Mouse (Mus musculus) liver, postnatal 0 days (tissue): ENCODE data around the gene Trim40.
A peak's percentile ranks its signal among the peaks of the same experiment; 100 is the strongest.

ENCODE experiments used
- CTCF ChIP-seq: sonication (generic); IDR thresholded peaks from 2 replicates; pipeline ENCODE4 v1.5.1; 2016; ENCODE audit warnings: antibody characterized with exemption, low read depth
- EP300 ChIP-seq: IDR thresholded peaks from 2 replicates; pipeline ENCODE4 v1.6.1; 2016; ENCODE audit warnings: antibody characterized with exemption, low read depth, mild to moderate bottlenecking

GRCm38 (mm10) chr17:36896583-36896982 lies 6.7 kb upstream of the Trim40 start:
- peak; percentile 75 for TF ChIP-seq CTCF
- TF ChIP-seq EP300, result no peak
